Mouse (Mus musculus): ENCODE results near the gene Atxn3.
"Not testable (repeated sequence)": the region's sequence is repeated elsewhere in the genome, so short reads cannot be mapped to it uniquely, and the experiment has no call there.

GRCm38 (mm10) chr12:101955821-101956220 is 2.2 kb downstream of the Atxn3 start:
- TF ChIP-seq CTCF, POLR2A (IDR thresholded peaks at IDR 0.05; ENCODE audit: extremely low read depth, insufficient read depth, low read length): not testable (repeated sequence)
